Mouse (Mus musculus): Measurements from ENCODE around the gene Scgb1b12. TPM values are rescaled to one million over a fixed set of nuclear protein-coding genes. Genes with fewer than 3 reads are reported as not detected.

The Scgb1b12 gene
- polyA plus RNA-seq (2012; fragmentation: generic; extraction: Trizol): not detected

DNA sequence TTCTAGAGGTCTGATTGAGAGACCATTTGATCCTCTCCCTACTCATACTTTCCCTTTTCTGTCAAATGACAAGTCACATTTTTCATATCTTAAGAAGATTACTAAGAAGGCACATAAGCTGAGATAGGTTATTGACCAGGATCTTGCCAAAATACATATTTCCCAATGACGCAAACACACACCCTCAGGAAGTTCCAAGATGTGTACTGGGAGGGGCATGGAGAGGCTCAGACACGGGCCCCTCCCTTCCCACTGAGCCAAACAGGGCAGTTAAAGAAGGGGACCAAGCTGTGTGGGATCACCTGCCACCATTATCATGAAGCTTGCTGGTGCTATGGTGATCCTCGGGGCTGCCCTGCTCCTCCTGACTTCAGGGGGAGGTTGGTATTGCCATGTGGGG, at the start of gene Scgb1b12:
Gene Scgb1b12, plus strand, starts transcription at position 301 of the 400 bp plus-strand sequence.

DNA sequence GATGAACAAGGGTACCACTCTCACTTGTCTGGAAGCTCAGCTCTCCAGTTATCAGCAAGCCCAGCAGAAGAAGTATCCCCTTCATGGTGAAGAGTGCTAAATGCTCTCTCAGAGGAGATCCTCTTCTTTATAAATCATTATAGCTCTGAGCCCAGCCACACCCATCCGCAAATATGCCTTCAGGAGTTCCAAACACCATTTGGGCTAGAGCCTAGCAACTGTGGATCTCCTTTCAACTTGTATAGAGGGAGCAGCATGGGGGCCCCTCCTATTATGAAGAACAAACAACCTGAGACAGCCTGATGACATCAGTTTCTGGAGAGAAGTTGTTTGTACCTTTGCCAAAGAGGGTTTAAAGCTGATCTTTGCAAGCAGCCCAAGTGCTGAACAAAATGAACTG, 6.8 kb upstream of the Scgb1b12 start, which contains the start of gene Scgb2b12:
Gene Scgb2b12, minus strand, starts transcription at position 101 of the 400 bp plus-strand sequence.

Other genes with a start within 250 kb of the Scgb1b12 start
- not detected for gene Scgb1b10, start 233.3 kb upstream of the Scgb1b12 start, polyA plus RNA-seq (2012; fragmentation: generic; extraction: Trizol)
- not detected for gene Scgb2b11, start 123.0 kb upstream of the Scgb1b12 start, polyA plus RNA-seq (2012; fragmentation: generic; extraction: Trizol)
- gene Scgb1b11, start 111.3 kb upstream of the Scgb1b12 start, polyA plus RNA-seq (2012; fragmentation: generic; extraction: Trizol): not detected
- not detected for gene Scgb2b12, start 6.9 kb upstream of the Scgb1b12 start, polyA plus RNA-seq (2012; fragmentation: generic; extraction: Trizol)
- gene Scgb1b29, start 107.4 kb downstream of the Scgb1b12 start, polyA plus RNA-seq (2012; fragmentation: generic; extraction: Trizol): not detected

Data from C3H10T1/2 (cell line).